Mouse (Mus musculus) heart, postnatal 4 days (tissue): ENCODE measurements at regions not wholly inside any gene's neighbourhood (a gene's known extent, or its start where the extent isn't known, plus 50 kb on each side); places are given as distances from the start of the nearest gene placed in this dataset.

Source experiments
- DNase-seq: peaks from one replicate; pipeline ENCODE4 v3.0.0; 2021

- DNase-seq: peak; percentile 21
These were observed 385.1 kb downstream of the Rapgef2 start for GRCm38 (mm10) chr3:78901016-78901837.

DNA sequence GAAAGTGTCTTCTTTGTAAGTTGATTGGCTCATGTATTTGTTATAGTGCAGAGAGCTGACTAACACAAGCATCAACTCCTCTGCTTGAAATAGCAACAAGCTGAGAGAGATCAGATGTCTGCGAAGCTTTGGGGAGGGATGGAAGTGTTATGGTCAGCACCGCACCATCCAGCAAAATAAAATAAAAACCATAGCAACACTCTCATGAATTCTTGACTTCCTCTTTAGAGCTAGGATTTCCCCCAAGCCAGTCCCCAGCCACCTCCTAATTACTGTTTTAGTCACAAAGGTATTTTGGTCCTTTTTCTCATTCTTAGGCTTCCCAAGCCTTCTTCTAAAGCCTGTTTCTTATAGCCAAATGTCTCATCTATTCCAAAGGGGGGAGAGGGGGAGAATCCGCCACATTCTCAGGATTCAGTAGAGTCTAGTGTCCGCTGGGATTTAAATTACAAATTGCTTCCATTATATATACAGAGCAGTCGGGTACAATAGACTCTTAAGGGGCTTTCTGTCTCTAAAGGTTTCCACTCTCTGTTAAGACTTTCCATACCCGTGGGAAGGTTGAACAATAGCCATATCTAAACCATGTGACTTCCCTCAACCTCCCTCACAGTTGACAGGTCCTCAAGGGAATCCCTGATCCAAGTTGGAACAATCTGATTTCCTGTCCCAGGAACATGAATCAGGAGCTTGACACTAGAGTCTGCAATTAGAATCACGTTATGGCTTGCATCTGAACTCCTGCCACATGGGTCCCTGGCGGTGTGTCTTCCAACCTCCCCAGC lies 386.7 kb downstream of the Rapgef2 start:
- DNase-seq: peak; percentile 27

GRCm38 (mm10) chr3:78889326-78889725 lies 397.0 kb downstream of the Rapgef2 start:
- DNase-seq: no peak

DNA sequence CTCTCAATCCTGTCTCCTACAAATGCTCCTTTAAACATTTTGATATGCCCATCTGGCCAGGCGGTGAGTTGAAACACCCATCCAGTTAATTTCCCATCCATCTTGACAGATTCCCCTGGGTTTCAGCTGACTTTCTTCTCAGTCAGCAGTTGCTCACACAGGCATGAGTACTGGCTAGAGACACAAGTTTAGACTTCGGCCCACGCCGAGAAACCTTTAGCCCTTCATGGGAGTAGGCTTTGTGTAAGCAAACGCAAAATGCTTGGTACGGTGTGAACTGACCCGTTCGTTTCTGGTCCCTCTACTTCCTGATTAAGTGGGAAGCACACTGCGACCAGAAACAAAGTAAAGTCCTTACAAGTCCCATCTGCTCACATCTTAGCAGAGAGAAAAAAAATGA lies 401.6 kb downstream of the Rapgef2 start:
- DNase-seq: no peak

DNA sequence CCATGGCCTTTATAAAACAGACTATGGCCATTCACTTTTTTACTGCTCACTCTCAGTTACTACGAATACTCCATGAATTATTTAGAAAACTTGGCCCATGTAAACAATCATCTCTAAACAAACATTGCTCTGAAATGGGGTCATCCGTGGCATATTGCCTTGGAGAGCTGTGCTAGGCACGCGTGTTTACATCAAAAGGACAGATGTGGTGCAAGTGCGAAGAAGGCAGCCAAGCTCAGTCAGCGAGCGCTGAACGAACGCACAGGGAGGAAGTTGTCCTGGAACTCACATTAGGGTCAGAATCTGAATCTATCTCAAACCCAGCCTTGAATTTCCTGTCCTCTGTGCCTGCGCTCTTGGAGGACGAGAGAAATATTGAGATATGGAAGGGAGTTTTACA lies 402.3 kb downstream of the Rapgef2 start:
- DNase-seq: no peak

DNA sequence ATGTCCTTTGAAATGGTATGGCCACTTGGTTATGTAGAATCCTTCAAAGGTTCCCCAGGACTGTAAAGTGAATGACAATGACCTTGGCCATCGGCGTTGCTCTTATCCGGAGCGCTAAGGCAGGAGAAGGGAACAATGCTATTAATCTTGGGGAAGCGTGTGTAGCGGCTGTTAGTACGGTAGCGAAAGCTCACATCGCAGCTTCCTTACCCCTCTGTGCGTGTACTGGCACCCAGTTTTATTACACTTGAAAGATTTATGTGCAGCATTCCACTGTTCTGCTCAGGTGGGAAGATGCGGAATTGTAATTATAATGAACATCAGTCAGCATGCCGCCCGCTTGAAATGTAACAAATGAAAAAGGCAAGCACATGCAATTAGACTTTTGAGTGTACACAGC lies 406.2 kb downstream of the Rapgef2 start:
- no peak for DNase-seq

DNA sequence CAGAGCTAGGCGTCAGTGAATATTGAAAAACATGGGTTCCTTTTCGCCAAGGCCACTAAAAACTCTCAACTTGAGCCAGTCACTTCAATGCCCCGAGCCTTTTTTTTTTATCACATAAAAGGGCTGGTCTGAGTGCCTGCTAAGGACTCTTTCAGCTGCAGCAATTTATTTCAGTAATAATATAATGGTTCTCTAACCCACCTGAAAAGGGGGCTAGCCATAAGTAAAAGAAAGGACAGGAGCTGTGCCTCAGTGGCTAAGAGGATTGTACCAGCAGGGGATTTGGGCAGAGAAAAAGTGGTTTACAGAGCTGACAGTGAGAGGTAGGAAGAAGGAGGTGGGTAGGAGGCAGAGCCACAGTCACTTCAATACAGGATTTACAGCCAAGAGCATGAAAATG lies 409.0 kb downstream of the Rapgef2 start:
- DNase-seq: no peak

DNA sequence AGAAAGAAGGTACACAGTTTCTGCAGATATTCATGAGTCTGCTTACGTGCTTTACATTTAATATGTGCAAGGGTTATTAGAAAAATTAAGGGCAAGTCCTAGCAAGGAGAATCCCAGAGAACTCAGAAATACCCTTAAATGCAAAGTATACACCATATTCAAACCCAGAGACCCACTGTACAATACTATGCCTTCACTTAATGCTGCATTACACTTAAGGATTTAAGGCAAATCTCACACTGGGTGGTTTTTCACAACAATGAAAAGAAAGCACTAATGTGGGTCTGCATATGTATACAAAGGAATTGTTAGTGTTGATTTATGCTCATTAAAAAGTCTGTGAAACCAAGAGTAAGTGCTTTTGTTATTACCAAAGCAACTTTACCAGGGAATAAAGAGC lies 419.4 kb downstream of the Rapgef2 start:
- DNase-seq: no peak

- no peak for DNase-seq
These were observed 420.1 kb downstream of the Rapgef2 start for GRCm38 (mm10) chr3:78866083-78866726.

- DNase-seq: no peak
These were observed 423.3 kb downstream of the Rapgef2 start for GRCm38 (mm10) chr3:78863005-78863404.

- no peak for DNase-seq
These were observed 439.5 kb downstream of the Rapgef2 start for GRCm38 (mm10) chr3:78846617-78847318.

GRCm38 (mm10) chr3:78841173-78841572 lies 445.1 kb downstream of the Rapgef2 start:
- no peak for DNase-seq

- no peak for DNase-seq
These were observed 449.5 kb downstream of the Rapgef2 start for GRCm38 (mm10) chr3:78836824-78837223.

- peak; percentile 68 for DNase-seq
These were observed 460.8 kb downstream of the Rapgef2 start for GRCm38 (mm10) chr3:78825505-78825904.

GRCm38 (mm10) chr3:78812425-78812824 lies 473.9 kb downstream of the Rapgef2 start:
- no peak for DNase-seq

DNA sequence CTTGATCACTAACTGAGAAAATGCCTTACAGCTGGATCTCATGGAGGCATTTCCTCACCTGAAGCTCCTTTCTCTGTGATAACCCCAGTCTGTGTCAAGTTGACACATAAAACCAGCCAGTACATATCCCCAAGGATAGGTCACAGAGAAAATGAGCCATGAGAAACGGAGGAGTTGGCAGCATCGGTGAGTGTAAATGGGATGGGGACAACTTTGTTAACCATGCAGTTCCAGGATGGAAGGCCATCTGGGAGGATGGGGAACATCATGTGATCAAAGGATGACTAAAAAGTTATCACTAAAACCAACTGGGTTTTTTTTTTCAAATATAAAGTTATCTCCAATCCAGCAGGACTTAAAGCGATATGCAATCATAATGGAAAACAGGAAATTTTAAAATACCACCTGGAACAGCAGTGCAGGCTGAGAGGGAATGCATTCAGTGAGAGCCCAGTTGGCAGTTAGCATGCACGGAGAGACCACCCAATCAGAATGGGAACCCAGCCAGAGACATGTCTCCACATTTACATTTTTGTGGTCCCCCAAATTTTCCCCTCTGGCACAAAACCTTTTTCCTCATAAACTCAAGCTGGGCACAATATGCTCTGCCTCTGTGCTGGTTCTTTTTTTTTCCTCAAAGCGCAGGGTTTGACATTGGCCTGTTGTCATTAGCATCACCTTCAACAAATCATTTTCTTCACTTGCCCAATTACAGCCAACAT lies 475.7 kb downstream of the Rapgef2 start:
- DNase-seq: no peak

GRCm38 (mm10) chr3:78803176-78803575 lies 483.1 kb downstream of the Rapgef2 start:
- peak; percentile 8 for DNase-seq

- DNase-seq: no peak
These were observed 490.3 kb downstream of the Rapgef2 start for GRCm38 (mm10) chr3:78795951-78796455.

- no peak for DNase-seq
These were observed 493.8 kb downstream of the Rapgef2 start for GRCm38 (mm10) chr3:78792440-78793057.

- no peak for DNase-seq
These were observed 503.6 kb downstream of the Rapgef2 start for GRCm38 (mm10) chr3:78782766-78783165.
